Mouse (Mus musculus): ENCODE measurements at regions not wholly inside any gene's neighbourhood (a gene's known extent, or its start where the extent isn't known, plus 50 kb on each side); places are given as distances from the start of the nearest gene placed in this dataset.
"Not testable (repeated sequence)": the region's sequence is repeated elsewhere in the genome, so short reads cannot be mapped to it uniquely, and the experiment has no call there.

- no peaks in the 10 kb centered on the region for H3K4me1 ChIP-seq
- no peak overlapping the region for H3K4me3 ChIP-seq
- DNase-seq (ENCODE audit: low spot score): no peak
- H3K27ac ChIP-seq: no peak overlapping the region
- no peaks in the 10 kb centered on the region for H3K9me3 ChIP-seq
- H3K27me3 ChIP-seq (ENCODE audit: insufficient read depth, poor library complexity, severe bottlenecking): no peaks in the 10 kb centered on the region
- no peaks in the 10 kb centered on the region for H3K36me3 ChIP-seq
- WGBS: 81% methylated on average over 5 of the region's 5 CpGs
These were observed 88.3 kb downstream of the Anxa5 start for GRCm38 (mm10) chr3:36387431-36387830.

GRCm38 (mm10) chr3:36383438-36383945 lies 92.2 kb downstream of the Anxa5 start:
- no peak for DNase-seq (ENCODE audit: low spot score)
- Histone ChIP-seq H3K4me1 (no peaks in the 10 kb centered on the region), H3K27ac (no peak overlapping the region), H3K9me3 (no peaks in the 10 kb centered on the region), H3K36me3 (no peaks in the 10 kb centered on the region), H3K4me3 (no peak overlapping the region), H3K27me3 (ENCODE audit: insufficient read depth, poor library complexity, severe bottlenecking) (no peaks in the 10 kb centered on the region)
- 87% methylated on average over 4 of the region's 4 CpGs for WGBS

GRCm38 (mm10) chr3:36381621-36382193 lies 94.0 kb downstream of the Anxa5 start:
- no peak overlapping the region for H3K4me3 ChIP-seq
- no peak for DNase-seq (ENCODE audit: low spot score)
- H3K27me3 ChIP-seq (ENCODE audit: insufficient read depth, poor library complexity, severe bottlenecking): no peaks in the 10 kb centered on the region
- H3K27ac ChIP-seq: no peak overlapping the region
- H3K9me3 ChIP-seq: no peaks in the 10 kb centered on the region
- no peaks in the 10 kb centered on the region for H3K4me1 ChIP-seq
- H3K36me3 ChIP-seq: no peaks in the 10 kb centered on the region
- 80% methylated on average over 5 of the region's 5 CpGs for WGBS

GRCm38 (mm10) chr3:36375722-36376121 lies 100.0 kb downstream of the Anxa5 start:
- DNase-seq (ENCODE audit: low spot score): no peak

GRCm38 (mm10) chr3:36374939-36375338 lies 100.8 kb downstream of the Anxa5 start:
- Histone ChIP-seq H3K27ac (no peak overlapping the region), H3K36me3 (no peaks in the 10 kb centered on the region), H3K9me3 (no peaks in the 10 kb centered on the region), H3K27me3 (ENCODE audit: insufficient read depth, poor library complexity, severe bottlenecking) (no peaks in the 10 kb centered on the region), H3K4me1 (no peaks in the 10 kb centered on the region), H3K4me3 (no peak overlapping the region)
- no peak for DNase-seq (ENCODE audit: low spot score)
- 71% methylated on average over 5 of the region's 5 CpGs for WGBS

More at GRCm38 (mm10) chr3:36375722-36376121, 100.0 kb downstream of the Anxa5 start:
- 81% methylated on average over 2 of the region's 2 CpGs for WGBS
- Histone ChIP-seq H3K4me1 (no peaks in the 10 kb centered on the region), H3K4me3 (no peak overlapping the region), H3K27ac (no peak overlapping the region), H3K9me3 (no peaks in the 10 kb centered on the region), H3K36me3 (no peaks in the 10 kb centered on the region), H3K27me3 (ENCODE audit: insufficient read depth, poor library complexity, severe bottlenecking) (no peaks in the 10 kb centered on the region)

GRCm38 (mm10) chr3:36360933-36361332 lies 114.8 kb downstream of the Anxa5 start:
- Histone ChIP-seq H3K27ac (no peak overlapping the region), H3K9me3 (no peaks in the 10 kb centered on the region), H3K4me3 (no peak overlapping the region), H3K4me1 (no peaks in the 10 kb centered on the region), H3K27me3 (ENCODE audit: insufficient read depth, poor library complexity, severe bottlenecking) (no peaks in the 10 kb centered on the region), H3K36me3 (no peaks in the 10 kb centered on the region)
- DNase-seq (ENCODE audit: low spot score): no peak
- 51% methylated on average over 6 of the region's 6 CpGs for WGBS

GRCm38 (mm10) chr3:36354201-36354600 lies 121.5 kb downstream of the Anxa5 start:
- 82% methylated on average over 3 of the region's 3 CpGs for WGBS

GRCm38 (mm10) chr3:36352032-36352742 lies 123.5 kb downstream of the Anxa5 start:
- 56% methylated on average over 4 of the region's 4 CpGs for WGBS
- Histone ChIP-seq H3K27me3 (ENCODE audit: insufficient read depth, poor library complexity, severe bottlenecking) (no peaks in the 10 kb centered on the region), H3K36me3 (no peaks in the 10 kb centered on the region), H3K4me1 (no peaks in the 10 kb centered on the region), H3K9me3 (no peaks in the 10 kb centered on the region), H3K27ac (no peak overlapping the region), H3K4me3 (no peak overlapping the region)
- no peak for DNase-seq (ENCODE audit: low spot score)

More at GRCm38 (mm10) chr3:36354201-36354600, 121.5 kb downstream of the Anxa5 start:
- not testable (repeated sequence) for DNase-seq (ENCODE audit: low spot score); H3K9me3 ChIP-seq; H3K4me1 ChIP-seq; H3K27me3 ChIP-seq (ENCODE audit: insufficient read depth, poor library complexity, severe bottlenecking); H3K36me3 ChIP-seq; H3K27ac ChIP-seq; H3K4me3 ChIP-seq

GRCm38 (mm10) chr3:36349073-36349472 lies 126.6 kb downstream of the Anxa5 start:
- Histone ChIP-seq H3K9me3 (no peaks in the 10 kb centered on the region), H3K27ac (no peak overlapping the region), H3K4me1 (no peaks in the 10 kb centered on the region), H3K36me3 (no peaks in the 10 kb centered on the region), H3K4me3 (no peak overlapping the region), H3K27me3 (ENCODE audit: insufficient read depth, poor library complexity, severe bottlenecking) (no peaks in the 10 kb centered on the region)
- DNase-seq (ENCODE audit: low spot score): no peak
- 82% methylated on average over 4 of the region's 4 CpGs for WGBS

- no peak for DNase-seq (ENCODE audit: low spot score)
- no peaks in the 10 kb centered on the region for H3K36me3 ChIP-seq
- no peaks in the 10 kb centered on the region for H3K9me3 ChIP-seq
- H3K4me1 ChIP-seq: no peaks in the 10 kb centered on the region
- no peak overlapping the region for H3K27ac ChIP-seq
- H3K27me3 ChIP-seq (ENCODE audit: insufficient read depth, poor library complexity, severe bottlenecking): no peaks in the 10 kb centered on the region
- 60% methylated on average over 6 of the region's 6 CpGs for WGBS
- H3K4me3 ChIP-seq: no peak overlapping the region
These were observed 118.9 kb upstream of the Qrfpr start for GRCm38 (mm10) chr3:36340889-36341533.

- Histone ChIP-seq H3K36me3 (no peaks in the 10 kb centered on the region), H3K27me3 (ENCODE audit: insufficient read depth, poor library complexity, severe bottlenecking) (no peaks in the 10 kb centered on the region), H3K4me1 (no peaks in the 10 kb centered on the region), H3K4me3 (no peak overlapping the region), H3K9me3 (no peaks in the 10 kb centered on the region), H3K27ac (no peak overlapping the region)
- no peak for DNase-seq (ENCODE audit: low spot score)
- 90% methylated on average over 5 of the region's 5 CpGs for WGBS
These were observed 117.5 kb upstream of the Qrfpr start for GRCm38 (mm10) chr3:36339656-36340055.

- WGBS: 79% methylated on average over 5 of the region's 5 CpGs
These were observed 112.2 kb upstream of the Qrfpr start for GRCm38 (mm10) chr3:36334279-36334678.

GRCm38 (mm10) chr3:36332016-36332415 lies 109.9 kb upstream of the Qrfpr start:
- Histone ChIP-seq H3K36me3 (no peaks in the 10 kb centered on the region), H3K9me3 (no peaks in the 10 kb centered on the region), H3K27me3 (ENCODE audit: insufficient read depth, poor library complexity, severe bottlenecking) (no peaks in the 10 kb centered on the region), H3K4me3 (no peak overlapping the region), H3K27ac (no peak overlapping the region), H3K4me1 (no peaks in the 10 kb centered on the region)
- WGBS: 87% methylated on average over 6 of the region's 6 CpGs
- no peak for DNase-seq (ENCODE audit: low spot score)

More at GRCm38 (mm10) chr3:36334279-36334678, 112.2 kb upstream of the Qrfpr start:
- Histone ChIP-seq H3K27ac (no peak overlapping the region), H3K4me3 (no peak overlapping the region), H3K4me1 (no peaks in the 10 kb centered on the region), H3K27me3 (ENCODE audit: insufficient read depth, poor library complexity, severe bottlenecking) (no peaks in the 10 kb centered on the region), H3K9me3 (no peaks in the 10 kb centered on the region), H3K36me3 (no peaks in the 10 kb centered on the region)
- DNase-seq (ENCODE audit: low spot score): no peak

Measured in heart, embryonic 10.5 days (tissue).